ENCODE assay signal across 8 mouse cellular contexts in genomic region chr17:75087296-75087941, GRCm38 (mm10).
A peak's percentile ranks its signal among the peaks of the same experiment; 100 is the strongest.
DNase-seq lines count a peak whose midpoint lies in the region; ATAC-seq lines count a peak whose summit lies in the region.

No protein-coding gene starts in this region.

- H3K4me2 ChIP-seq in midbrain, embryonic 14.5 days (ENCODE audit: low read length) = no peak overlapping the region

- H3K4me3 ChIP-seq in midbrain, embryonic 14.5 days (replicated peaks; ENCODE audit: low read depth, low read length) = no peak overlapping the region

- H3K27ac ChIP-seq in midbrain, embryonic 14.5 days (replicated peaks; ENCODE audit: low read depth, low read length) = no peak overlapping the region

- ATAC-seq in granulocyte monocyte progenitor cell, adult 5-6 weeks (replicated peaks; ENCODE audit: poor library complexity, severe bottlenecking) = peak; percentile 56
- no peak; the same call in 1 of the 2 replicates for ATAC-seq in midbrain, embryonic 14.5 days (ENCODE audit: low FRiP score, low TSS enrichment)

- no peaks in the 10 kb centered on the region for H3K27me3 ChIP-seq in midbrain, embryonic 14.5 days (ENCODE audit: control insufficient read depth, insufficient read depth, low read length)

- H3K4me1 ChIP-seq in midbrain, embryonic 14.5 days (ENCODE audit: control insufficient read depth, insufficient read depth, low read length) = 0 out of 2 replicates have a peak, but pooled peaks cover 4% of the 10 kb centered on the region

- peak; percentile 32 for DNase-seq in layer of hippocampus, adult 11-12 months (ENCODE audit: low spot score)
- no peak for DNase-seq in layer of hippocampus, postnatal 36 days
- peak; percentile 71 for DNase-seq in adipocyte (ENCODE audit: low spot score)
- DNase-seq in kidney, postnatal 14 days = peak; percentile 57
- peak; percentile 82 for DNase-seq in midbrain, embryonic 14.5 days
- no peak for DNase-seq in spleen, postnatal 14 days (ENCODE audit: low spot score in 2 of 2)
- no peak for DNase-seq in c-Kit-positive CD71-positive TER-119-positive erythroid progenitor cells, embryonic 14.5 days (ENCODE audit: low spot score)

- no peaks in the 10 kb centered on the region for H3K36me3 ChIP-seq in midbrain, embryonic 14.5 days (ENCODE audit: control insufficient read depth, insufficient read depth, low read length)

- no peak overlapping the region for H3K9ac ChIP-seq in midbrain, embryonic 14.5 days (replicated peaks; ENCODE audit: low read length)

- 54% methylated on average over 10 of the region's 10 CpGs for WGBS in midbrain, embryonic 14.5 days

- H3K9me3 ChIP-seq in midbrain, embryonic 14.5 days (ENCODE audit: control insufficient read depth, low read length) = no peaks in the 10 kb centered on the region

Comparison
In these comparisons a context has a peak if more than half of its experiments do, and no peak if none do; other contexts are left out.
1. DNase-seq: peak in layer of hippocampus, adult 11-12 months (single experiment), adipocyte (single experiment), kidney, postnatal 14 days (single experiment) and midbrain, embryonic 14.5 days (single experiment); none in layer of hippocampus, postnatal 36 days (0 of 2), spleen, postnatal 14 days (0 of 2) and c-Kit-positive CD71-positive TER-119-positive erythroid progenitor cells, embryonic 14.5 days (single experiment).